Mouse (Mus musculus) brain, embryonic 14.5 days (tissue): Measurements from ENCODE around the gene Naa50. TPM values are rescaled to one million over a fixed set of nuclear protein-coding genes. Genes with fewer than 3 reads are reported as not detected.
A peak's percentile ranks its signal among the peaks of the same experiment; 100 is the strongest.

Experiments
- DNase-seq: peaks from one replicate; pipeline ENCODE4 v3.0.0-alpha.2; 2011; ENCODE audit warnings: low read depth
- CTCF ChIP-seq: fragments of 200-500 bp; IDR thresholded peaks from 2 replicates; pipeline ENCODE4 v1.5.1; 2012; ENCODE audit warnings: inconsistent platforms, mild to moderate bottlenecking, moderate library complexity, borderline replicate concordance; ENCODE audit not compliant: insufficient read depth, insufficient read length; ENCODE audit errors: extremely low read depth
- POLR2A ChIP-seq: fragments of 200-500 bp; IDR thresholded peaks from 2 replicates; pipeline ENCODE4 v1.6.1; 2012; ENCODE audit warnings: mild to moderate bottlenecking, inconsistent platforms, borderline replicate concordance; ENCODE audit not compliant: poor library complexity, insufficient read depth, insufficient read length, severe bottlenecking; ENCODE audit errors: extremely low read depth
- polyA plus RNA-seq: library from polyadenylated mRNA; depleted of rRNA; stranded (reverse); fragments of >200 nt; gene quantifications from 2 replicates; pipeline ENCODE4 v1.2.3, GENCODE M21; 2012

The Naa50 gene
- polyA plus RNA-seq, 1 experiment, result 25.1 TPM

DNA sequence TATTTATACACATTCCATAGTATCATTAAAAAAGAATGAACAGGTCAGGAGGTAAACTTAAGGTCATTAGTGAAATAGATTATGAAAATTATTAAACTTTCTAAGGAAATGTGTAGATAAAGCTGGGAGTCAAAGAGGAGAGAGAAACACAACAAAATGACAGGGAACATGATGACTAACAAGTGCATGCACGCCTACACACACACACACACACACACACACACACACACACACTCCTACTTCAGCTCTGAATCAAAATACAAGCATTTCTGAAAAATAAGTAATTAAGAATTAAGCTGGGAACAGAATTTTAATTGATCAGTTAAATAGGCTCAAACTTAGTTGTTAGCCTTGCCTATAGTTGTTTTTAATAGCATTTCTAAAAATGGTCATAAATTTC is 14.9 kb upstream of the Naa50 start:
- TF ChIP-seq POLR2A (no peak), CTCF (no peak)
- no peak for DNase-seq

DNA sequence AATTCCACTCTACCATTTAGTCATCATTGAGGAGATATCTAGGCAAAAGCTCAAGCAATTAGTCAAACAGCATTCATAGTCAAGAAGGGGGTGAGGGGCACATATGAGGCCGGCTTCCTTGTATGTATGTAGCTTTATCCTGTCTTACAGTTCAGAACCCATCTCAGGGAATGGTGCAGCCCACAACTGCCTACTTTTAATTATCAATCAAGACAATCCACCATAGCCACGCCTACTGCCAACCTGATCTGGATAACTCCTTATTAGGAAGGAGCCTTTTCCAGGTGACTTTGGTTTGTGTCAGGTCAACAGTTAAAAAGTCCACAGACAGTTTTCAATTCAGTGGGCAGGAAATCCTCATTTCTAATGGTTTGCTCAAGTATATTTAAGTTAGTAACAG is 14.2 kb upstream of the Naa50 start:
- DNase-seq, result no peak
- no peak for TF ChIP-seq CTCF

DNA sequence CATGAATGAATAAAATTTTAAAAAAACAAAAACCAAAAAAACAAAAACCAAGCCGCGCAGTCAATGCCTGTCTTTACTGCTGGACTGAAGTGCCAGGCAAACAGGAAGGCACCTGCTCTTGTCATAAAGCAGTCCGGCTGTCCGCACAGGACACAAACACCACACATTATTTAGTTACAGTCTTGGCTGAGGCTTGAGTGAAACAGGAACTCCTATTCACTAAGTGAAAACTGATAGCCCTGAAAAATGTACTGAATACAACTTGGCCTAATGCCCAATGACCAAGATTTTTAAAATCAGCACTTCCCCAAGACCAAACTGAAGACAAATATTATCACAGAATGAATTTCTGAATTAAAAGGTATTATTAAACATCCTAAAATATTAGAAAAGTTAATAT is 13.2 kb upstream of the Naa50 start:
- TF ChIP-seq POLR2A, result no peak
- no peak for TF ChIP-seq CTCF
- no peak for DNase-seq

DNA sequence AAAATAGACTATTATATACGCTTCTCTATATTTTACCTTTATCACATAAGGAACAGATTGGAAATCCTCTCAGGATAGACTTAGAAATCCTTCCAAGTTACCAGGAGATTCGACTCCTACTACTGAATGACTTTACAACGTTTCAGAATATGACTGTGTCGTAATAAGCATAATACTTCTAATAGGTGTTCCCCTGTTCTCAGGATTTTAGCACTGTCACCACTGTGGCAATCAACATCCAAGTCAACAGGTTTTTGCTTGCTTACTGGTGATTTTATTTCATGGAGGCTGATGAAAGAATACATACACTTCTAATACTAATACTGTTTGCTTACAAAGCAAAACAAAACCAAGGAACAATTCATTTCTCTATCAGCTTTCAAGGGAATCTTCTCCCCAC is 7.3 kb upstream of the Naa50 start:
- TF ChIP-seq CTCF (no peak), POLR2A (no peak)
- no peak for DNase-seq

DNA sequence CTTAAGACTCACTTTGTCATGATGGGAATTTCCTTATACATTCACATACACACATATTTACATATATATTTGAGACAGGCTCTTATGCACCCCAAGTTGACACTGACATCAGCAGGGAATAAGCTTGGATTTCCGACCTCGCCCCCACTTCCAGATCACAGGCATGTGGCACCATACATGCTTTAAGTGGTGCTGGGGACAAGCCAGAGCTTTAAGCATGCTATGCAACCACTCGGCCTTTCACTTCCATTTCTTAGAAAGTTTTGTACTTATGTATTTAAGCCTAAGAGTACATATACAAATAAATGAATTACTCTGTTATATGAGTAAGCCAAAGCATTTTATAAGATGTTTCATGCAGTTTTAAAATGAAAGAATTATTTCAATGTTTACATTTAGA is 6.4 kb upstream of the Naa50 start:
- no peak for DNase-seq
- TF ChIP-seq CTCF, result no peak
- TF ChIP-seq POLR2A, result no peak

DNA sequence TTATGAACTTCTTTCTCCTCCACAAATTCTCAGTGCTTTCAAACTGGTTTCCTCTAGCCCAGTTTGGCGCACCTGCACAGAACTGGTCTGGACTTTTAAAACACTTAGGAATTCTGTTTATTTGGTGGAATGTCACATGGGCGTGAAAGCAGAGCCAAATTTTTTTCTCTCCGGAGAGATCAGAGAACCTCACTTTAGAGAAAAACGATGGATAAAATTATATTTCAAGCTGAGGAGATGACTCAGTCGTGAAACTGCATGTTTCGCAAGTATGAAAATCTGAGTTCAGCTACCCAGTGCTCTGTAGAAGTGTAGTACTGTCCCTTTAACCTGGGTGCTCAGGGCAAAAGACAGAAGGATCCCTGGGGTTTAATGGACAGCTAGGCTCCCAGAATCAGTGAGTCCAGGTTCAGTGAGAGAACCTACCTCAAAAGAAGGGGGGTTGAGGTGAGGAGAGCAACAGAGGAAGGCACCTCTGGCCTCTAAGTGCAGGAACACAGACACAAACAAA is 3.1 kb upstream of the Naa50 start:
- TF ChIP-seq POLR2A (no peak), CTCF (no peak)
- no peak for DNase-seq

DNA sequence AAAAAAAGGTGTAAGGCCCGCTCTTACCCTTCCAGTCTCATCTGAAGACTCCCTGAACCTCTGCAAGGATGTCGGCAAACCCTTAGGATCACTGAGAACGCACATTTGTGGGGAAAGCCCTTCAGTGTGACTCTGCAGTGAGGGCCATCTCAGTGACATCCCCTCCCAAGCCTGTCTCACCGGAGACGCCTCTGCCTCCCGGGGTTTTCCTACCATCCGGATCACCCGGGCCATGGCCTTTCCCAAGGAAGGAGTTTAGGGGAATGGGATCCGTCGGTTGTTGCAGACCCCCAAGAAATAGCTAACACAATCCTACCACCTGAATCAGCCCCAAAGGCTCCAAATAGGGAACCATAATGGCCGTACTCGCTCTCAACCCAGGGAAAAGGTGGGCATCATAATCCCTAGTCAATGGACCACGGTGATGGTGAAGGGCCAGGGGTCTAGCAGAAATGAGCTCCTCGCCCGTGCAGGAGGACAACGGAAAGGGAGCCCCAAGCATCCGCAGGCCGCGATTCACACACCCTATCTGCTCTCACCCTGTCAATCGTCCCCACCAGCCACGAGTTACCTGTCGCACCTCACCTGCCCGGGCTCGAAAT is 1.2 kb upstream of the Naa50 start:
- no peak for DNase-seq
- TF ChIP-seq CTCF, result no peak
- TF ChIP-seq POLR2A, result no peak

DNA sequence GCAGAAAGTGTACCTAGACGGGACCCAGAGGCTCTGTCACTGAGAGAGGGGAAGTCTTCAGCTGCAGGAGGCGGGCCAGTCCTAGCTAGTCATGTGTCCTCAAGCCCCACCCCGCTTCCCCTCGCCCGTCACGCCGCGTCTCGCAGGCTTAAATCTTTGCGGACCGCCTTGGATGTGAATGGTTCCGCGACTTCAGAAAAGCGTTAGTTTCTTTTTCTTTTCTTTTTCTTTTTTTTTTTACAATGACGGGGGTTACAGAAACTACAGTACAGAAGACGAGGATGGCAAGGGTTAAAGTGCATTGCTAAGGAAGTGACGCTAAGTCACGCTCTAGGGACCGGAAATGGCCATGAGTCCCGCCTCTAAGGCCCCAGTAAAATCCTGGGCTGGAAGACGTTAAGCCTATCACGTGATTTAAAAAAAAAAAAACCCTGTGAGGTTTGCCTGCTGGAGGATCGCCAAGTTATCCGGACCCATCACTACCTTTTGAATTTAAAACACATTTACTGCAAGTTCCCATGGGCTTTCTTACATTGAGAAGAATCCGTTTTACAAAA is 573 bp upstream of the Naa50 start:
- peak; percentile 32; the same call in 1 of the 2 replicates for TF ChIP-seq POLR2A
- TF ChIP-seq CTCF, result no peak
- peak; percentile 99 for DNase-seq

DNA sequence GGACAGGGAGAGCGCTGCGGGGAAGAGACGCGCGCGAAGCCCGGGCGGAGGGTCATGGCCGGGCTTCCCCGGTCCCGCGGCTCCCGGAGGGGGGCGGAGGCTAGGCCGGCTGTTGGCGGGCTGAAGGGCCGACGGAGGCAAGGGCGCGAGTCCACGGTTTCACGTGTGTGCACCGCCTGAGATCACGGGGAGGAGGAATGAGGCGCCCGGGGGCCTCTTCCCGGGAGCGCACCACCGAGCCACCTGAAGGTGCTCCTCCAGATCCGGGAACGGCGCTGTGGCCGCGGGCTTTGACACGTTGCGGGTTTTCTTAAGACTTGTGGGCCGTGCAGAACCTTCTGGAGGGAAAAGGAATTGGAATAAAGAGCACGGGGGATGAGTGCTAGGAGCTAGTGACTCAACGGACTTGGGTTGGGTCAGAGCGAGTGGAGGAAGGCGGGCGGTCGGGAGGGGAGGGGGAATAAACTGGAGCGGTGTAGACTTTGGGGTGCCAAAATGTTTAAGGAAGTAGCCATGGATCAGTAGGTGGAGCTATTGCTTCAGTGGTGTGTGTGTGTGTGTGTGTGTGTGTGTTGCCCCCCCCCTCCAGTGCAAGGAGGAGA is 657 bp downstream of the Naa50 start:
- DNase-seq, result peak; percentile 91

DNA sequence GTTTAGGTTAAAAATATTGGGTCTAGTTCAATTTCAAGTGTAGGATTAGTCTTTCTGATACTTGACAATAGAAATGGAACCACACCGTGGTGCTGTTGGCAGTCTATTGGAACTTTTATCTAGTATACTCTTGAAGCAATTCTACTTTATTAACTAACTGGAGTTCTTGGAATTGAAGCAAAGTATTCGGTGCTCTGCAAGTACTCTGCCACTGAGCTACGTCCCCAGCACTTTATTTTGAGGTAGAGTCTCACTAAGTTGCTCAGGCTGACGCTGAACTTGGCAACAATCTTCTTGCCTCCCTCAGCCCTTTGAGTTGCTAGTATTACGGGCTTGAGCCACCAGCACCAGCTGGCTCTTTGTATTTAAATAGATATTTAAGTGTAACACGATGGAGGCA is 1.9 kb downstream of the Naa50 start:
- DNase-seq, result peak; percentile 69
- TF ChIP-seq CTCF (no peak), POLR2A (no peak)

More for the DNA sequence above, 657 bp downstream of the Naa50 start:
- TF ChIP-seq POLR2A, result no peak
- TF ChIP-seq CTCF, result peak; percentile 19; the same call in 1 of the 2 replicates

DNA sequence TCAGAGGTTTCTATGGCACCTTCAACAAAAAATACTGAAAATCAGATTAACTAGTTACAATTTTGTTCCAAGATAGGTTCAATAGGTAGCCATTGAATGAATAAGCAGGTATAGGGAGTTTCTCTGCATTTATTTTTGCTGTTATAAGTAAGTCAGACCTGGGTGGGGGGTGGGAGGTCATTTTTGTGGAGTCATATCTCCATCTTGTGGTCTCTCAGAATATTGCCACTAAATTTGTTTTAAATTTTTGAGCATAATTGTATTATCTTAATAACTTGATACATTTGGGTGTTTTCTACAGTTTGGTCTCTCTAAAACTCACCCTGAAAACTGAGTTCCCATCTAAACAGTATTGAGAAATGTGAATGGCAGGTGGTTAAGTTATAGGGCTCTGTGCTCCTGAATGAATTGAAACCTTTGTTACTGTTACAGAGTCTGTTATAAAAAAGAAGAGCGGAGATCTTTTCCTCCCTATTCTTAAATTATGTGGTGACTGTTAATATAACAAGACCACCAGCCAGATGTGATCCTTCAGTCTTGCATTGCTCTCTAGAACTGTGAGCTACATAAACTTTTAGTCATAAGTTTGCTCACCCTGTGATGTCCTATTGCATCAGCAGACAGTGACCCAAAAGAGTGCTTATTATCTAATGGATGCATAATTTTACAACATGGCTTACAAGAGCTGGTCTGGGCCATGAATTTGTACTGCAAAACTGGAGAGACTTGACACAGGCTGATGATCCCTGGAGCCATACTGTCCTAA is 9.6 kb downstream of the Naa50 start:
- DNase-seq, result peak; percentile 22
- TF ChIP-seq CTCF (no peak), POLR2A (no peak)
